Mouse (Mus musculus) stomach, postnatal 0 days (tissue): ENCODE results near the gene Gtf2f2.

Source experiments
- CTCF ChIP-seq: IDR thresholded peaks from 2 replicates; pipeline ENCODE4 v1.5.1; 2016; ENCODE audit warnings: antibody characterized with exemption, low read depth, mild to moderate bottlenecking, moderate library complexity
- EP300 ChIP-seq: optimal IDR thresholded peaks from 2 replicates; pipeline ENCODE3; 2016; ENCODE audit warnings: antibody characterized with exemption

DNA sequence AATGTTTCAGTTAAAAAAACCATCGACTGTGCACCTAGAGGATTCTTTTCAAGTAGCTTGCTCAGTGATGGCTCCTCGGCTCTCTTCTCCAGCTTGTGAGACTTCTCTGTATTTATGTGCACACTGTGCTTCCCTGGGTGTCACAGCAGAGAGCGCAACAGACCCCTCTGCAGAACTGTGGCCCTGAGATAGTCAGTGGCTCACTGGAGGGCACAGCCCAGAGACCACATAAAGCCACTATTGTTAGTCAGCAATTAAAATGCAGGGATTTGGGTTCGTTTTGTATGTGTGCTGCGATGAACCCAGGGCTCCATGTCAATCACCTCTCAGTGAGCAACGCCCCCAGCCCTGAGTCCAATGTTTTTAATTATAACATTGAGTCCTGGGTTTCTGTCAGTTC is 159.8 kb downstream of the Gtf2f2 start:
- no peak for TF ChIP-seq EP300
- no peak for TF ChIP-seq CTCF
